Mouse (Mus musculus): ENCODE results near the gene Tmed11. TPM values are rescaled to one million over a fixed set of nuclear protein-coding genes. Genes with fewer than 3 reads are reported as not detected.

Gene Tmed11
- total and polyA plus RNA-seq, 3 experiments = not detected

- no peak for TF ChIP-seq MAX (IDR thresholded peaks at IDR 0.05; ENCODE audit: low read length)
Measured at GRCm38 (mm10) chr5:108750328-108751210, 44.6 kb downstream of the Tmed11 start (continued).

- Histone ChIP-seq H3K27me3 (ENCODE audit: control insufficient read depth in 1 of 2, insufficient read depth in 2 of 2, low read length in 2 of 2) (no peaks in the 10 kb centered on the region; a peak in 1 of 4 replicates), H3K79me2 (ENCODE audit: control insufficient read depth, insufficient read depth, low read length, poor library complexity) (no peaks in the 10 kb centered on the region), H3K4me1 (ENCODE audit: control insufficient read depth in 1 of 2, insufficient read depth in 2 of 2, low read length in 2 of 2) (peaks cover 2 to 6% of the 10 kb centered on the region in 2 experiments), H3K27ac (ENCODE audit: control insufficient read depth, low read depth, low read length) (no peak overlapping the region), H3K36me3 (ENCODE audit: control insufficient read depth in 1 of 2, insufficient read depth in 2 of 2, low read length in 2 of 2) (peaks cover 0 to 3% of the 10 kb centered on the region in 2 experiments; a peak in 2 of 4 replicates), H3K9ac (ENCODE audit: control insufficient read depth, low read depth, low read length, poor library complexity, severe bottlenecking) (no peak overlapping the region), H3K4me3 (ENCODE audit: control insufficient read depth in 1 of 2, insufficient read depth in 1 of 2, low read depth in 2 of 2, low read length in 2 of 2) (no peak overlapping the region), H3K9me3 (replicated peaks; ENCODE audit: insufficient read depth, low read length) (no peaks in the 10 kb centered on the region)
- no peak for DNase-seq (ENCODE audit: low read depth, low spot score)
- TF ChIP-seq MYB (IDR thresholded peaks at IDR 0.05; ENCODE audit: low read depth, low read length) = no peak
- no peak for TF ChIP-seq MAX (IDR thresholded peaks at IDR 0.05; ENCODE audit: low read length)
- no peak for TF ChIP-seq GABPA (IDR thresholded peaks at IDR 0.05; ENCODE audit: low read depth, low read length)
- no peak for TF ChIP-seq ETS1 (IDR thresholded peaks at IDR 0.05; ENCODE audit: low read depth, low read length)
- TF ChIP-seq TAL1 (IDR thresholded peaks at IDR 0.05; ENCODE audit: low read length) = no peak
- no peak for TF ChIP-seq ZMIZ1 (IDR thresholded peaks at IDR 0.05; ENCODE audit: low read depth, low read length)
- TF ChIP-seq POLR2A (IDR thresholded peaks at IDR 0.05; ENCODE audit: control insufficient read depth in 1 of 2, insufficient read depth in 1 of 2, low read depth in 1 of 2, low read length in 2 of 2, poor library complexity in 1 of 2) = no peak
- no peak for TF ChIP-seq ZKSCAN1 (IDR thresholded peaks at IDR 0.05; ENCODE audit: low read depth, low read length)
- no peak for TF ChIP-seq EP300 (IDR thresholded peaks at IDR 0.05; ENCODE audit: low read depth in 1 of 2, low read length in 2 of 2)
- TF ChIP-seq RAD21 (IDR thresholded peaks at IDR 0.05; ENCODE audit: low read depth, low read length) = no peak
- TF ChIP-seq TBP (IDR thresholded peaks at IDR 0.05; ENCODE audit: low read depth, low read length) = no peak
Measured at GRCm38 (mm10) chr5:108744629-108745028, 50.5 kb downstream of the Tmed11 start.

- no peak overlapping the region for H3K4me3 ChIP-seq (ENCODE audit: control insufficient read depth in 1 of 2, insufficient read depth in 1 of 2, low read depth in 2 of 2, low read length in 2 of 2)
Measured at GRCm38 (mm10) chr5:108743856-108744255, 51.3 kb downstream of the Tmed11 start.

More at GRCm38 (mm10) chr5:108743856-108744255, 51.3 kb downstream of the Tmed11 start:
- peak; percentile 80 for DNase-seq (ENCODE audit: low read depth, low spot score)
- H3K27me3 ChIP-seq (ENCODE audit: control insufficient read depth in 1 of 2, insufficient read depth in 2 of 2, low read length in 2 of 2) = no peaks in the 10 kb centered on the region; a peak in 1 of 4 replicates
- H3K9me3 ChIP-seq (replicated peaks; ENCODE audit: insufficient read depth, low read length) = no peaks in the 10 kb centered on the region
- no peak overlapping the region for H3K27ac ChIP-seq (ENCODE audit: control insufficient read depth, low read depth, low read length)
- no peak overlapping the region for H3K9ac ChIP-seq (ENCODE audit: control insufficient read depth, low read depth, low read length, poor library complexity, severe bottlenecking)
- H3K4me1 ChIP-seq (ENCODE audit: control insufficient read depth in 1 of 2, insufficient read depth in 2 of 2, low read length in 2 of 2) = peaks cover 2 to 6% of the 10 kb centered on the region in 2 experiments
- no peaks in the 10 kb centered on the region for H3K79me2 ChIP-seq (ENCODE audit: control insufficient read depth, insufficient read depth, low read length, poor library complexity)
- TF ChIP-seq MYC (IDR thresholded peaks at IDR 0.05; ENCODE audit: low read depth, low read length) = peak; percentile 50; the same call in 1 of the 2 replicates
- TF ChIP-seq RAD21 (IDR thresholded peaks at IDR 0.05; ENCODE audit: low read depth, low read length) = peak; percentile 43
- peak; percentile 33; the same call in 1 of the 2 replicates for TF ChIP-seq SIN3A (IDR thresholded peaks at IDR 0.05; ENCODE audit: low read length)
- no peak for TF ChIP-seq POLR2A (IDR thresholded peaks at IDR 0.05; ENCODE audit: control insufficient read depth in 1 of 2, insufficient read depth in 1 of 2, low read depth in 1 of 2, low read length in 2 of 2, poor library complexity in 1 of 2)
- peak; percentile 72 for TF ChIP-seq SMC3 (IDR thresholded peaks at IDR 0.05; ENCODE audit: low read depth, low read length)
- 0 out of 2 replicates have a peak, but pooled peaks have one; percentile 5 for TF ChIP-seq ELF1 (IDR thresholded peaks at IDR 0.05; ENCODE audit: low read depth, low read length)
- TF ChIP-seq ZC3H11A (IDR thresholded peaks at IDR 0.05; ENCODE audit: low read depth, low read length) = no peak
- no peak for TF ChIP-seq JUND (IDR thresholded peaks at IDR 0.05; ENCODE audit: low read depth, low read length)
- no peak for TF ChIP-seq GABPA (IDR thresholded peaks at IDR 0.05; ENCODE audit: low read depth, low read length)
- no peak for TF ChIP-seq MEF2A (IDR thresholded peaks at IDR 0.05; ENCODE audit: extremely low read depth, insufficient replicate concordance, low read depth, low read length, poor library complexity, severe bottlenecking)
- TF ChIP-seq MAX (IDR thresholded peaks at IDR 0.05; ENCODE audit: low read length) = 0 out of 2 replicates have a peak, but pooled peaks have one; percentile 38
- no peak for TF ChIP-seq KAT2A (conservative IDR thresholded peaks at IDR 0.05; ENCODE audit: low read depth, low read length)
- no peak for TF ChIP-seq CHD2 (IDR thresholded peaks at IDR 0.05; ENCODE audit: low read length)
- no peak for TF ChIP-seq MYB (IDR thresholded peaks at IDR 0.05; ENCODE audit: low read depth, low read length)
- TF ChIP-seq USF1 (IDR thresholded peaks at IDR 0.05; ENCODE audit: low read depth, low read length) = no peak
- peak; percentile 83 to 86 (median 84) for TF ChIP-seq CTCF (IDR thresholded peaks at IDR 0.05 in 2 of 3, conservative IDR thresholded peaks at IDR 0.05 in 1 of 3; ENCODE audit: control insufficient read depth in 1 of 3, insufficient read depth in 1 of 3, low read depth in 2 of 3, low read length in 3 of 3, poor library complexity in 1 of 3, severe bottlenecking in 1 of 3)
- TF ChIP-seq POLR2AphosphoS2 (IDR thresholded peaks at IDR 0.05; ENCODE audit: low read length) = no peak
- H3K36me3 ChIP-seq (ENCODE audit: control insufficient read depth in 1 of 2, insufficient read depth in 2 of 2, low read length in 2 of 2) = peaks cover 0 to 3% of the 10 kb centered on the region in 2 experiments; a peak in 2 of 4 replicates

Data from MEL (cell line).